In genomic region chr1:152701066-152701465, GRCm38 (mm10) we compare ENCODE assay signal across 35 mouse cellular contexts. TPM values are rescaled to one million over a fixed set of nuclear protein-coding genes. Genes with fewer than 3 reads are reported as not detected.
"Had no signal": no experiment of that assay in that cellular context is flagged by ENCODE, and none has a peak within 500 bp of the region (broad histone marks: within the 10 kb centered on the region; RNA-seq: fewer than 3 reads in every experiment).

No protein-coding gene starts in this region.

- H3K27me3 ChIP-seq: embryonic facial prominence, embryonic 12.5 days; embryonic facial prominence, embryonic 13.5 days; embryonic facial prominence, embryonic 15.5 days; forebrain, embryonic 12.5 days; forebrain, embryonic 13.5 days; forebrain, embryonic 15.5 days had no signal

- H3K4me3 ChIP-seq: embryonic facial prominence, embryonic 10.5 days; embryonic facial prominence, embryonic 12.5 days; embryonic facial prominence, embryonic 13.5 days; embryonic facial prominence, embryonic 15.5 days; erythroblast, embryonic 14.5 days; forebrain, embryonic 10.5 days; forebrain, embryonic 12.5 days; forebrain, embryonic 13.5 days; forebrain, embryonic 15.5 days; heart, adult 2 months; heart, embryonic 10.5 days had no signal

- H3K36me3 ChIP-seq: embryonic facial prominence, embryonic 10.5 days; embryonic facial prominence, embryonic 12.5 days; embryonic facial prominence, embryonic 13.5 days; embryonic facial prominence, embryonic 15.5 days; forebrain, embryonic 10.5 days; forebrain, embryonic 12.5 days; forebrain, embryonic 15.5 days; heart, embryonic 10.5 days had no signal

- H3K27ac ChIP-seq: embryonic facial prominence, embryonic 10.5 days; embryonic facial prominence, embryonic 12.5 days; embryonic facial prominence, embryonic 13.5 days; embryonic facial prominence, embryonic 15.5 days; forebrain, embryonic 10.5 days; forebrain, embryonic 12.5 days; forebrain, embryonic 13.5 days; forebrain, embryonic 15.5 days; heart, adult 2 months had no signal

- DNase-seq: cerebellum, adult 9-10 months; cerebellum, adult 9-11 months; cerebellum, postnatal 10 days; cerebellum, postnatal 14 days; cerebellum, postnatal 25 days; cerebellum, postnatal 36 days; embryo, embryonic 11 days; forebrain, postnatal 0 days; gastrocnemius, postnatal 10 days; gastrocnemius, postnatal 14 days; gastrocnemius, postnatal 25 days; gastrocnemius, postnatal 36 days; heart, adult 11 months; heart, adult 18-20 months; heart, adult 2 months had no signal

- H3K4me1 ChIP-seq: embryonic facial prominence, embryonic 13.5 days; embryonic facial prominence, embryonic 15.5 days; forebrain, embryonic 13.5 days had no signal

RNA-seq across cellular contexts. Expression of gene Apobec4, which starts 49.3 kb away (rescaled TPM):
- total RNA-seq: common myeloid progenitor, adult 5-6 weeks; gastrocnemius, adult 18-20 months; gastrocnemius, adult 8-10 months; gastrocnemius, postnatal 10 days; gastrocnemius, postnatal 14 days; gastrocnemius, postnatal 25 days; gastrocnemius, postnatal 36 days; granulocyte monocyte progenitor cell, adult 5-6 weeks; heart, adult 18-20 months; heart, adult 2 months; heart, adult 8-10 months had no signal
- polyA plus RNA-seq: cortical plate, adult 2 months; embryonic facial prominence, embryonic 10.5 days; embryonic facial prominence, embryonic 11.5 days; embryonic facial prominence, embryonic 12.5 days; embryonic facial prominence, embryonic 13.5 days; erythroblast, embryonic 14.5 days; forebrain, embryonic 10.5 days; forebrain, embryonic 11.5 days; forebrain, embryonic 12.5 days; forebrain, embryonic 15.5 days; frontal cortex, adult 2 months; gonadal fat pad, adult 2 months; heart, adult 2 months; heart, embryonic 10.5 days had no signal
